Mouse (Mus musculus) limb, embryonic 13.5 days (tissue): ENCODE measurements around the gene Ttc12. TPM values are rescaled to one million over a fixed set of nuclear protein-coding genes. Genes with fewer than 3 reads are reported as not detected.
A peak's percentile ranks its signal among the peaks of the same experiment; 100 is the strongest.

Experiments
- ATAC-seq: fragments of 200-750 bp; cut with Nextera tagmentation; 2 replicates; pipeline ENCODE4 v1.8.0; 2017; ENCODE audit warnings: low read depth, moderate number of reproducible peaks, moderate TSS enrichment; ENCODE audit not compliant: low FRiP score
- H3K27ac ChIP-seq: fragments of 300-500 bp; sonication (generic); 2 replicates; pipeline ENCODE4 v1.5.1; 2015; ENCODE audit warnings: inconsistent platforms, mild to moderate bottlenecking, moderate library complexity
- H3K27me3 ChIP-seq: fragments of 300-500 bp; sonication (generic); 2 replicates; pipeline ENCODE4 v1.6.1; 2015; ENCODE audit warnings: mild to moderate bottlenecking, inconsistent platforms
- H3K36me3 ChIP-seq: fragments of 300-500 bp; sonication (generic); 2 replicates; pipeline ENCODE4 v1.6.1; 2015; ENCODE audit warnings: inconsistent platforms, mild to moderate bottlenecking, moderate library complexity
- H3K4me1 ChIP-seq: fragments of 300-500 bp; sonication (generic); 2 replicates; pipeline ENCODE4 v1.6.1; 2015; ENCODE audit warnings: inconsistent platforms
- H3K4me2 ChIP-seq: fragments of 300-500 bp; sonication (generic); replicated peaks from 2 replicates; pipeline ENCODE4 v1.6.1; 2015; ENCODE audit warnings: inconsistent platforms, mild to moderate bottlenecking, moderate library complexity
- H3K4me3 ChIP-seq: fragments of 300-500 bp; sonication (generic); 2 replicates; pipeline ENCODE4 v1.5.1; 2015; ENCODE audit warnings: moderate library complexity, mild to moderate bottlenecking, inconsistent platforms
- H3K9ac ChIP-seq: fragments of 300-500 bp; sonication (generic); 2 replicates; pipeline ENCODE4 v1.6.1; 2015; ENCODE audit warnings: mild to moderate bottlenecking, inconsistent platforms
- H3K9me3 ChIP-seq: fragments of 300-500 bp; sonication (generic); 2 replicates; pipeline ENCODE4 v1.6.1; 2016; ENCODE audit warnings: inconsistent platforms
- WGBS: fragments of 180-500 bp; shearing (Covaris S2); methylation state at CpG from one replicate; pipeline ENCODE4 v1.1.7; 2015; 5-methylcytosine and 5-hydroxymethylcytosine counted together
- polyA plus RNA-seq: library from polyadenylated mRNA; unstranded; fragments of >200 nt; fragmentation: Nextera tagmentation; extraction: Ambion mirVana; gene quantifications from 2 replicates; pipeline ENCODE4 v1.2.1, GENCODE M21; 2015

Ttc12 gene
- polyA plus RNA-seq, 1 experiment from 2014 or later = 1.4 TPM

GRCm38 (mm10) chr9:49523881-49524280 lies 37.9 kb upstream of the Ttc12 start:
- H3K27me3 ChIP-seq = no peaks in the 10 kb centered on the region
- ATAC-seq = no peak

GRCm38 (mm10) chr9:49514306-49514705 lies 28.3 kb upstream of the Ttc12 start:
- H3K4me1 ChIP-seq = no peaks in the 10 kb centered on the region
- no peak overlapping the region for H3K27ac ChIP-seq
- no peaks in the 10 kb centered on the region for H3K27me3 ChIP-seq
- no peak overlapping the region for H3K4me3 ChIP-seq
- H3K36me3 ChIP-seq = peaks cover 32% of the 10 kb centered on the region
- no peak overlapping the region for H3K4me2 ChIP-seq
- no peak overlapping the region for H3K9ac ChIP-seq
- 68% methylated on average over 2 of the region's 2 CpGs for WGBS
- H3K9me3 ChIP-seq = no peaks in the 10 kb centered on the region
- ATAC-seq = no peak

More at GRCm38 (mm10) chr9:49523881-49524280, 37.9 kb upstream of the Ttc12 start:
- Histone ChIP-seq H3K4me3 (no peak overlapping the region), H3K27ac (no peak overlapping the region), H3K9me3 (no peaks in the 10 kb centered on the region), H3K36me3 (peaks cover 17% of the 10 kb centered on the region), H3K4me1 (peaks cover 13% of the 10 kb centered on the region), H3K9ac (no peak overlapping the region), H3K4me2 (no peak overlapping the region)
- 44% methylated on average over 9 of the region's 9 CpGs for WGBS

- Histone ChIP-seq H3K9ac (no peak overlapping the region), H3K4me3 (no peak overlapping the region), H3K27ac (no peak overlapping the region), H3K27me3 (no peaks in the 10 kb centered on the region), H3K4me2 (no peak overlapping the region), H3K36me3 (peaks cover 54% of the 10 kb centered on the region), H3K9me3 (no peaks in the 10 kb centered on the region), H3K4me1 (no peaks in the 10 kb centered on the region)
- 95% methylated on average over 4 of the region's 4 CpGs for WGBS
- no peak for ATAC-seq
These were observed 24.6 kb upstream of the Ttc12 start for GRCm38 (mm10) chr9:49510666-49511065.

- WGBS = 92% methylated on average over 8 of the region's 8 CpGs
- H3K27ac ChIP-seq = no peak overlapping the region
- no peak overlapping the region for H3K4me2 ChIP-seq
- no peaks in the 10 kb centered on the region for H3K27me3 ChIP-seq
- no peaks in the 10 kb centered on the region for H3K4me1 ChIP-seq
- H3K36me3 ChIP-seq = peaks cover 54% of the 10 kb centered on the region
- H3K4me3 ChIP-seq = no peak overlapping the region
- no peak for ATAC-seq
- H3K9me3 ChIP-seq = no peaks in the 10 kb centered on the region
- no peak overlapping the region for H3K9ac ChIP-seq
These were observed 23.6 kb upstream of the Ttc12 start for GRCm38 (mm10) chr9:49509628-49510027.

GRCm38 (mm10) chr9:49509094-49509493 lies 23.1 kb upstream of the Ttc12 start:
- Histone ChIP-seq H3K27ac (no peak overlapping the region), H3K27me3 (no peaks in the 10 kb centered on the region), H3K9ac (no peak overlapping the region), H3K36me3 (peaks cover 54% of the 10 kb centered on the region), H3K4me1 (no peaks in the 10 kb centered on the region), H3K9me3 (no peaks in the 10 kb centered on the region), H3K4me2 (no peak overlapping the region), H3K4me3 (no peak overlapping the region)
- WGBS = 95% methylated on average over 3 of the region's 3 CpGs
- ATAC-seq = no peak

GRCm38 (mm10) chr9:49507829-49508585 lies 22.0 kb upstream of the Ttc12 start:
- H3K4me1 ChIP-seq = no peaks in the 10 kb centered on the region
- no peak overlapping the region for H3K9ac ChIP-seq
- no peak overlapping the region for H3K4me2 ChIP-seq
- WGBS = 83% methylated on average over 9 of the region's 9 CpGs
- H3K27ac ChIP-seq = no peak overlapping the region
- no peak for ATAC-seq
- no peaks in the 10 kb centered on the region for H3K9me3 ChIP-seq
- no peak overlapping the region for H3K4me3 ChIP-seq
- no peaks in the 10 kb centered on the region for H3K27me3 ChIP-seq
- peaks cover 52% of the 10 kb centered on the region for H3K36me3 ChIP-seq

GRCm38 (mm10) chr9:49504658-49505057 lies 18.6 kb upstream of the Ttc12 start:
- no peaks in the 10 kb centered on the region for H3K27me3 ChIP-seq
- H3K4me3 ChIP-seq = no peak overlapping the region
- H3K4me1 ChIP-seq = no peaks in the 10 kb centered on the region
- no peak overlapping the region for H3K9ac ChIP-seq
- no peak for ATAC-seq
- H3K9me3 ChIP-seq = no peaks in the 10 kb centered on the region
- H3K4me2 ChIP-seq = no peak overlapping the region
- H3K27ac ChIP-seq = no peak overlapping the region
- WGBS = 63% methylated on average over 5 of the region's 5 CpGs
- H3K36me3 ChIP-seq = peaks cover 41% of the 10 kb centered on the region

- no peaks in the 10 kb centered on the region for H3K27me3 ChIP-seq
- H3K36me3 ChIP-seq = peaks cover 19% of the 10 kb centered on the region
- no peak overlapping the region for H3K4me3 ChIP-seq
- ATAC-seq = no peak
- H3K9me3 ChIP-seq = no peaks in the 10 kb centered on the region
- no peaks in the 10 kb centered on the region for H3K4me1 ChIP-seq
- H3K27ac ChIP-seq = no peak overlapping the region
- no peak overlapping the region for H3K4me2 ChIP-seq
- WGBS = 82% methylated on average over 4 of the region's 4 CpGs
- no peak overlapping the region for H3K9ac ChIP-seq
These were observed 16.2 kb upstream of the Ttc12 start for GRCm38 (mm10) chr9:49502245-49502644.

GRCm38 (mm10) chr9:49499878-49500277 lies 13.9 kb upstream of the Ttc12 start:
- no peaks in the 10 kb centered on the region for H3K36me3 ChIP-seq
- no peak for ATAC-seq
- 90% methylated on average over 2 of the region's 2 CpGs for WGBS

GRCm38 (mm10) chr9:49493979-49494649 lies 8.1 kb upstream of the Ttc12 start:
- 6% methylated on average over 4 of the region's 4 CpGs for WGBS
- H3K9me3 ChIP-seq = no peaks in the 10 kb centered on the region
- H3K27me3 ChIP-seq = peaks cover 4% of the 10 kb centered on the region; the same call in 1 of the 2 replicates
- H3K4me3 ChIP-seq = no peak overlapping the region
- no peaks in the 10 kb centered on the region for H3K36me3 ChIP-seq
- H3K27ac ChIP-seq = no peak overlapping the region
- H3K4me1 ChIP-seq = peaks cover 10% of the 10 kb centered on the region; the same call in 1 of the 2 replicates
- no peak overlapping the region; the same call in 1 of the 2 replicates for H3K9ac ChIP-seq
- peak; percentile 68; the same call in 1 of the 2 replicates for ATAC-seq
- H3K4me2 ChIP-seq = peak overlapping the region; percentile 38

More at GRCm38 (mm10) chr9:49499878-49500277, 13.9 kb upstream of the Ttc12 start:
- no peaks in the 10 kb centered on the region for H3K27me3 ChIP-seq
- H3K4me1 ChIP-seq = no peaks in the 10 kb centered on the region
- no peaks in the 10 kb centered on the region for H3K9me3 ChIP-seq
- no peak overlapping the region for H3K4me2 ChIP-seq
- H3K9ac ChIP-seq = no peak overlapping the region
- H3K27ac ChIP-seq = no peak overlapping the region
- no peak overlapping the region for H3K4me3 ChIP-seq

GRCm38 (mm10) chr9:49490609-49491008 lies 4.6 kb upstream of the Ttc12 start:
- Histone ChIP-seq H3K36me3 (no peaks in the 10 kb centered on the region), H3K27ac (no peak overlapping the region), H3K4me1 (peaks cover 17% of the 10 kb centered on the region; the same call in 1 of the 2 replicates), H3K27me3 (peaks cover 6% of the 10 kb centered on the region; the same call in 1 of the 2 replicates), H3K4me3 (no peak overlapping the region), H3K9me3 (no peaks in the 10 kb centered on the region), H3K9ac (no peak overlapping the region), H3K4me2 (no peak overlapping the region)
- no peak for ATAC-seq
- 77% methylated on average over 4 of the region's 4 CpGs for WGBS
